Mouse (Mus musculus) midbrain, postnatal 0 days (tissue): ENCODE data around the gene Hp1bp3. TPM values are rescaled to one million over a fixed set of nuclear protein-coding genes. Genes with fewer than 3 reads are reported as not detected.
A peak's percentile ranks its signal among the peaks of the same experiment; 100 is the strongest.

Source experiments
- ATAC-seq: fragments of 200-750 bp; cut with Nextera tagmentation; 2 replicates; pipeline ENCODE4 v1.8.0; 2017; ENCODE audit warnings: moderate number of reproducible peaks, mild to moderate bottlenecking, moderate TSS enrichment, moderate library complexity; ENCODE audit not compliant: low FRiP score
- DNase-seq: peaks from one replicate; pipeline ENCODE4 v3.0.0-alpha.2; 2015; ENCODE audit warnings: low spot score
- H3K27ac ChIP-seq: fragments of 300-500 bp; sonication (generic); 2 replicates; pipeline ENCODE4 v1.5.1; 2014; ENCODE audit warnings: low read depth, mild to moderate bottlenecking, low read length, mixed read lengths
- H3K27me3 ChIP-seq: fragments of 300-500 bp; sonication (generic); 2 replicates; pipeline ENCODE4 v1.6.1; 2014; ENCODE audit warnings: low read length, control low read depth, mixed read lengths; ENCODE audit not compliant: insufficient read depth
- H3K36me3 ChIP-seq: fragments of 300-500 bp; sonication (generic); 2 replicates; pipeline ENCODE4 v1.6.1; 2014; ENCODE audit warnings: low read length, control low read depth, mixed read lengths; ENCODE audit not compliant: insufficient read depth
- H3K4me1 ChIP-seq: fragments of 300-500 bp; sonication (generic); 2 replicates; pipeline ENCODE4 v1.6.1; 2014; ENCODE audit warnings: mild to moderate bottlenecking, control low read depth, antibody characterized with exemption, low read length, mixed read lengths; ENCODE audit not compliant: insufficient read depth
- H3K4me2 ChIP-seq: fragments of 300-500 bp; sonication (generic); 2 replicates; pipeline ENCODE4 v1.6.1; 2014; ENCODE audit warnings: low read depth, mild to moderate bottlenecking, low read length, mixed read lengths; ENCODE audit not compliant: poor library complexity, severe bottlenecking
- H3K4me3 ChIP-seq: fragments of 300-500 bp; sonication (generic); 2 replicates; pipeline ENCODE4 v1.5.1; 2014; ENCODE audit warnings: low read depth, mild to moderate bottlenecking, low read length, moderate library complexity
- H3K9ac ChIP-seq: fragments of 300-500 bp; sonication (generic); replicated peaks from 2 replicates; pipeline ENCODE4 v1.6.1; 2014; ENCODE audit warnings: mild to moderate bottlenecking, low read length, moderate library complexity, mixed read lengths; ENCODE audit not compliant: poor library complexity, severe bottlenecking
- H3K9me3 ChIP-seq: fragments of 300-500 bp; sonication (generic); 2 replicates; pipeline ENCODE4 v1.6.1; 2016; ENCODE audit warnings: low read length, control low read depth
- CTCF ChIP-seq: IDR thresholded peaks from 2 replicates; pipeline ENCODE4 v1.5.1; 2016; ENCODE audit warnings: antibody characterized with exemption, mild to moderate bottlenecking
- WGBS: fragments of 180-500 bp; shearing (Covaris S2); extraction: QIAGEN DNeasy Blood & Tissue Kit; methylation state at CpG from one replicate; pipeline ENCODE4 v1.1.7; 2014; 5-methylcytosine and 5-hydroxymethylcytosine counted together
- polyA plus RNA-seq: library from polyadenylated mRNA; unstranded; fragments of >200 nt; fragmentation: Nextera tagmentation; extraction: Ambion mirVana; gene quantifications from 2 replicates; pipeline ENCODE4 v1.2.1, GENCODE M21; 2015
- total RNA-seq: library from RNA; depleted of rRNA; stranded (reverse); fragments of >200 nt; gene quantifications from 2 replicates; pipeline ENCODE4 v1.2.3, GENCODE M21; 2014

Hp1bp3 gene
- total and polyA plus RNA-seq, 2 experiments from 2014 or later = 165 to 200 TPM

GRCm38 (mm10) chr4:138246756-138247665 is 30.9 kb downstream of the Hp1bp3 start:
- TF ChIP-seq CTCF = no peak
- no peak overlapping the region for H3K27ac ChIP-seq
- DNase-seq (peak; percentile 51), ATAC-seq (no peak)
- peaks cover 7% of the 10 kb centered on the region for H3K4me1 ChIP-seq
- 57% methylated on average over 27 of the region's 27 CpGs for WGBS
- H3K36me3 ChIP-seq = peaks cover 27% of the 10 kb centered on the region
- H3K9ac ChIP-seq = no peak overlapping the region
- H3K9me3 ChIP-seq = no peaks in the 10 kb centered on the region
- H3K4me3 ChIP-seq = no peak overlapping the region
- no peaks in the 10 kb centered on the region for H3K27me3 ChIP-seq
- no peak overlapping the region for H3K4me2 ChIP-seq

GRCm38 (mm10) chr4:138250088-138250960 is 34.2 kb downstream of the Hp1bp3 start, which contains the start of the genes Sh2d5 and Kif17:
Sh2d5 (plus strand) TSS chr4:138250403.
Kif17 (plus strand) TSS chr4:138250435.
- under 1% methylated on average over 49 of the region's 74 CpGs for WGBS
- ATAC-seq = peak; percentile 94
- peak; percentile 92 for DNase-seq
- no peaks in the 10 kb centered on the region for H3K9me3 ChIP-seq
- H3K36me3 ChIP-seq = peaks cover 1% of the 10 kb centered on the region; the same call in 1 of the 2 replicates
- H3K4me2 ChIP-seq = peak within 1 kb of the TSS; percentile 81
- no peaks in the 10 kb centered on the region for H3K27me3 ChIP-seq
- peak within 1 kb of the TSS; percentile 70 for H3K9ac ChIP-seq
- H3K4me1 ChIP-seq = peaks cover 15% of the 10 kb centered on the region
- peak within 1 kb of the TSS; percentile 61 for H3K4me3 ChIP-seq
- no peak for TF ChIP-seq CTCF
- peak within 1 kb of the TSS; percentile 55 for H3K27ac ChIP-seq

- Histone ChIP-seq H3K4me3 (peak overlapping the region; percentile 61), H3K4me1 (peaks cover 15% of the 10 kb centered on the region), H3K9ac (peak overlapping the region; percentile 70), H3K27ac (no peak overlapping the region), H3K27me3 (no peaks in the 10 kb centered on the region), H3K9me3 (no peaks in the 10 kb centered on the region), H3K36me3 (0 out of 2 replicates have a peak, but pooled peaks cover 5% of the 10 kb centered on the region), H3K4me2 (peak overlapping the region; percentile 81)
- peak; percentile 34 for DNase-seq
- no peak for ATAC-seq
- TF ChIP-seq CTCF = peak; percentile 59
- WGBS = 0% methylated on average over 14 of the region's 14 CpGs
These were observed 35.7 kb downstream of the Hp1bp3 start for GRCm38 (mm10) chr4:138251819-138252218.

- no peak overlapping the region for H3K27ac ChIP-seq
- peak overlapping the region; percentile 81 for H3K4me2 ChIP-seq
- DNase-seq (no peak), ATAC-seq (no peak)
- peak overlapping the region; percentile 61 for H3K4me3 ChIP-seq
- no peaks in the 10 kb centered on the region for H3K9me3 ChIP-seq
- H3K4me1 ChIP-seq = peaks cover 15% of the 10 kb centered on the region
- WGBS = 23% methylated on average over 5 of the region's 5 CpGs
- TF ChIP-seq CTCF = no peak
- H3K9ac ChIP-seq = 0 out of 2 replicates have a peak overlapping the region, but pooled peaks have one; percentile 70
- no peaks in the 10 kb centered on the region for H3K27me3 ChIP-seq
- 0 out of 2 replicates have a peak, but pooled peaks cover 7% of the 10 kb centered on the region for H3K36me3 ChIP-seq
These were observed 36.1 kb downstream of the Hp1bp3 start for GRCm38 (mm10) chr4:138252231-138252630.

- H3K4me2 ChIP-seq = no peak overlapping the region
- WGBS = 86% methylated on average over 22 of the region's 22 CpGs
- no peaks in the 10 kb centered on the region for H3K9me3 ChIP-seq
- no peak overlapping the region for H3K27ac ChIP-seq
- ATAC-seq (no peak), DNase-seq (no peak)
- H3K4me3 ChIP-seq = no peak overlapping the region
- peaks cover 7% of the 10 kb centered on the region; the same call in 1 of the 2 replicates for H3K4me1 ChIP-seq
- H3K9ac ChIP-seq = no peak overlapping the region
- H3K27me3 ChIP-seq = no peaks in the 10 kb centered on the region
- TF ChIP-seq CTCF = no peak
- peaks cover 16% of the 10 kb centered on the region for H3K36me3 ChIP-seq
These were observed 41.1 kb downstream of the Hp1bp3 start for GRCm38 (mm10) chr4:138257116-138257687.
